Mouse (Mus musculus): Measurements from ENCODE around the gene Mapk3. TPM values are rescaled to one million over a fixed set of nuclear protein-coding genes. Genes with fewer than 3 reads are reported as not detected.

Mapk3 gene
- total and polyA plus RNA-seq, 3 experiments = 5.2 to 45.1 TPM; not detected in 1

- Histone ChIP-seq H3K27me3 (ENCODE audit: control insufficient read depth in 1 of 2, insufficient read depth in 2 of 2, low read length in 2 of 2) (no peaks in the 10 kb centered on the region), H3K9ac (ENCODE audit: control insufficient read depth, low read depth, low read length, poor library complexity, severe bottlenecking) (no peak overlapping the region), H3K36me3 (ENCODE audit: control insufficient read depth in 1 of 2, insufficient read depth in 2 of 2, low read length in 2 of 2) (peaks cover 0 to 2% of the 10 kb centered on the region in 2 experiments; a peak in 2 of 4 replicates), H3K9me3 (replicated peaks; ENCODE audit: insufficient read depth, low read length) (no peaks in the 10 kb centered on the region), H3K4me1 (ENCODE audit: control insufficient read depth in 1 of 2, insufficient read depth in 2 of 2, low read length in 2 of 2) (peaks cover 3 to 12% of the 10 kb centered on the region in 2 experiments), H3K27ac (ENCODE audit: control insufficient read depth, low read depth, low read length) (no peak overlapping the region), H3K4me3 (ENCODE audit: control insufficient read depth in 1 of 2, insufficient read depth in 1 of 2, low read depth in 2 of 2, low read length in 2 of 2) (no peak overlapping the region), H3K79me2 (ENCODE audit: control insufficient read depth, insufficient read depth, low read length, poor library complexity) (no peaks in the 10 kb centered on the region; the same call in 1 of the 2 replicates)
- DNase-seq (ENCODE audit: low read depth, low spot score) = no peak
- TF ChIP-seq NRF1 (IDR thresholded peaks at IDR 0.05; ENCODE audit: insufficient read depth, low read depth, low read length, poor library complexity, severe bottlenecking) (no peak), ZKSCAN1 (IDR thresholded peaks at IDR 0.05; ENCODE audit: low read depth, low read length) (no peak), POLR2AphosphoS2 (IDR thresholded peaks at IDR 0.05; ENCODE audit: low read length) (no peak), MYC (IDR thresholded peaks at IDR 0.05; ENCODE audit: low read depth, low read length) (no peak), GABPA (IDR thresholded peaks at IDR 0.05; ENCODE audit: low read depth, low read length) (no peak), MAZ (IDR thresholded peaks at IDR 0.05; ENCODE audit: low read depth, low read length) (no peak)
These were observed 862 bp upstream of the Mapk3 start for GRCm38 (mm10) chr7:126758539-126758938.

- no peak overlapping the region for H3K27ac ChIP-seq (ENCODE audit: control insufficient read depth, low read depth, low read length)
- TF ChIP-seq MYC (IDR thresholded peaks at IDR 0.05; ENCODE audit: low read depth, low read length) = no peak
- TF ChIP-seq NELFE (IDR thresholded peaks at IDR 0.05; ENCODE audit: low read depth, low read length) = no peak
- TF ChIP-seq GATA1 (IDR thresholded peaks at IDR 0.05; ENCODE audit: low read depth, low read length) = 0 out of 2 replicates have a peak, but pooled peaks have one; percentile 17
- TF ChIP-seq MAFK (IDR thresholded peaks at IDR 0.05; ENCODE audit: borderline replicate concordance, low read depth, low read length) = no peak
- no peak for TF ChIP-seq MXI1 (IDR thresholded peaks at IDR 0.05; ENCODE audit: low read depth, low read length)
- 0 out of 4 replicates have a peak, but pooled peaks of 1 of the 2 experiments have one; percentile 45 for TF ChIP-seq POLR2A (IDR thresholded peaks at IDR 0.05; ENCODE audit: control insufficient read depth in 1 of 2, insufficient read depth in 1 of 2, low read depth in 1 of 2, low read length in 2 of 2, poor library complexity in 1 of 2)
- TF ChIP-seq SIN3A (IDR thresholded peaks at IDR 0.05; ENCODE audit: low read length) = peak; percentile 5; the same call in 1 of the 2 replicates
- TF ChIP-seq MAZ (IDR thresholded peaks at IDR 0.05; ENCODE audit: low read depth, low read length) = 0 out of 2 replicates have a peak, but pooled peaks have one; percentile 15
- peaks cover 0 to 12% of the 10 kb centered on the region in 2 experiments; a peak in 3 of 4 replicates for H3K4me1 ChIP-seq (ENCODE audit: control insufficient read depth in 1 of 2, insufficient read depth in 2 of 2, low read length in 2 of 2)
- H3K27me3 ChIP-seq (ENCODE audit: control insufficient read depth in 1 of 2, insufficient read depth in 2 of 2, low read length in 2 of 2) = no peaks in the 10 kb centered on the region
- peaks cover 0 to 2% of the 10 kb centered on the region in 2 experiments; a peak in 2 of 4 replicates for H3K36me3 ChIP-seq (ENCODE audit: control insufficient read depth in 1 of 2, insufficient read depth in 2 of 2, low read length in 2 of 2)
- no peaks in the 10 kb centered on the region for H3K9me3 ChIP-seq (replicated peaks; ENCODE audit: insufficient read depth, low read length)
- H3K79me2 ChIP-seq (ENCODE audit: control insufficient read depth, insufficient read depth, low read length, poor library complexity) = no peaks in the 10 kb centered on the region; the same call in 1 of the 2 replicates
- peak overlapping the region; percentile 73 for H3K4me3 ChIP-seq (ENCODE audit: control insufficient read depth in 1 of 2, insufficient read depth in 1 of 2, low read depth in 2 of 2, low read length in 2 of 2)
- peak overlapping the region; percentile 66 for H3K9ac ChIP-seq (ENCODE audit: control insufficient read depth, low read depth, low read length, poor library complexity, severe bottlenecking)
- DNase-seq (ENCODE audit: low read depth, low spot score) = no peak
These were observed 430 bp downstream of the Mapk3 start for GRCm38 (mm10) chr7:126759672-126760390.

- Histone ChIP-seq H3K9me3 (replicated peaks; ENCODE audit: insufficient read depth, low read length) (no peaks in the 10 kb centered on the region), H3K4me1 (ENCODE audit: control insufficient read depth in 1 of 2, insufficient read depth in 2 of 2, low read length in 2 of 2) (peaks cover 0 to 9% of the 10 kb centered on the region in 2 experiments; a peak in 3 of 4 replicates), H3K27me3 (ENCODE audit: control insufficient read depth in 1 of 2, insufficient read depth in 2 of 2, low read length in 2 of 2) (no peaks in the 10 kb centered on the region), H3K27ac (ENCODE audit: control insufficient read depth, low read depth, low read length) (no peak overlapping the region), H3K4me3 (ENCODE audit: control insufficient read depth in 1 of 2, insufficient read depth in 1 of 2, low read depth in 2 of 2, low read length in 2 of 2) (peak overlapping the region; percentile 73), H3K36me3 (ENCODE audit: control insufficient read depth in 1 of 2, insufficient read depth in 2 of 2, low read length in 2 of 2) (peaks cover 0 to 2% of the 10 kb centered on the region in 2 experiments; a peak in 2 of 4 replicates), H3K9ac (ENCODE audit: control insufficient read depth, low read depth, low read length, poor library complexity, severe bottlenecking) (peak overlapping the region; percentile 66), H3K79me2 (ENCODE audit: control insufficient read depth, insufficient read depth, low read length, poor library complexity) (no peaks in the 10 kb centered on the region; the same call in 1 of the 2 replicates)
- DNase-seq (ENCODE audit: low read depth, low spot score) = no peak
- no peak for TF ChIP-seq POLR2A (IDR thresholded peaks at IDR 0.05; ENCODE audit: control insufficient read depth in 1 of 2, insufficient read depth in 1 of 2, low read depth in 1 of 2, low read length in 2 of 2, poor library complexity in 1 of 2)
These were observed 996 bp downstream of the Mapk3 start for GRCm38 (mm10) chr7:126760391-126760802.

Measured in MEL (cell line).